Mouse (Mus musculus) cerebellum, adult 18-20 months (tissue): ENCODE measurements around the gene Anapc16.
A peak's percentile ranks its signal among the peaks of the same experiment; 100 is the strongest.
"Not testable (repeated sequence)": the region's sequence is repeated elsewhere in the genome, so short reads cannot be mapped to it uniquely, and the experiment has no call there.

Experiments used
- DNase-seq, 2 experiments: peaks; one replicate each; pipeline ENCODE4 v3.0.0; 2021

The Anapc16 gene

DNA sequence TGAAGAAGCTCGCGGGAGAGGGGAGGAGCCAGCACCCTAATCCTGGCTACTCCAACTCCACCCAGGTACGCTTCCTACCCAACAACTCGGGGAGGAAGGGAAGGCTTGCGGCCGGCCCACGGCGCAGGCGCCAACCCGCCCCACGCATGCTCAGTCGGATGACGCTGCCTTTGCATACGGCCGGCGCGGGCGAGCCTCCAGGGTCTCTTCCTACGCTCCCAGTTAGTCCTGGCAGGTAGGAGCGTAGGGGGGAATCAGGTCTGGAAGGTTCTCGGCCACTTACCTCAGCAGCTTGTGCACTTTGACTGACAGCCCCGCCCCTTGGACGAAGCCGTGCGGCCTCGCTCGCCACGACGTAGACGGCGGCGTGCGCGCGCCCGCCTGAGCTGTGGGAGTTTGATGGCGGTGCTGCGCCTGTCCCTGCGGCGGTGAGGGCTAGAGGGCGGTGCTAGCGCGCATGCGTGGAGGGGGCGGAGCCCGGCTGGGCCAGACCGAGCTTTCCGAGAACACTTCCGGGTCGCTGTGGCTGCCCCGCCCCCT, at the start of gene Anapc16, which contains the start of gene Ascc1:
TSS of gene Anapc16 (minus strand) at position 463 of the 540 bp plus-strand sequence.
TSS of gene Ascc1 (plus strand) at position 133 of the 540 bp plus-strand sequence.
- DNase-seq: peak; percentile 97 to 98

DNA sequence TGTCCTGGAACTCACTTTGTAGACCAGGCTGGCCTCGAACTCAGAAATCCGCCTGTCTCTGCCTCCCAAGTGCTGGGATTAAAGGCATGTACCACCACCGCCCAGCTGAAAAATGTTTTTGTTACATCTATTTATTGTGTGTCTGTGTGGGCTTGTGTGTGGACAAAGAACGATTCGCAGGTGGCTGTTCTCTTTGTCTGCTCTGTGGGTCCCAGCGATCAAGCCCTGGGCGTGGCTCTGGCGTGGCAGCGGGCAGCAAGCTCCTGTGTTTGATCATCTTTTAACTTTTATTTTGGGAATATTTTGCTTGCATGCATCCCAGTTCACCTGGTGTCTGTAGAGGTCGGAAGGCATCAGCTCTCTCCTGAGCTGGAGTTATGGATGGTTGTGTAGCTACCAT, 47.6 kb upstream of the Anapc16 start:
- no peak for DNase-seq

DNA sequence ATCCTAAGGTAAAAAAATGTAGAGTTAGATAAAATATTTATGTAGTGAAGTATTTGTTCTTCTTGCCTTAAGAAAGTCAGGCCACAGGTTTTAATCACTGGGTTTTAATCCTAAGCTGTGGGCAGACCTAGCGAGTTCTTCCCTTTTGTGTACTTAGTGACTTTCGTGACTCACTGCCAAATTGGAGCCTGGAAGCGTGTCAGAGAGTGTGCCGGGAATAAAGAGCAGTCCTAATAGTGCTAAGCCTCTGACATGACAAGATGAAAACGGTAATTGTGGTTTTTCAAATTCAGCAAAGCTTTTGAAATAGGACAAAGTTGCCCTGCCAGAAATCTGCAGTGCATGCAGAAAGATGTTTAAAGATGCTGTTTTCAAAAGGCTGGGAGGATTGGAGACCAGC, 43.8 kb upstream of the Anapc16 start:
- peak in 1 of 2 experiments; percentile 14 for DNase-seq

DNA sequence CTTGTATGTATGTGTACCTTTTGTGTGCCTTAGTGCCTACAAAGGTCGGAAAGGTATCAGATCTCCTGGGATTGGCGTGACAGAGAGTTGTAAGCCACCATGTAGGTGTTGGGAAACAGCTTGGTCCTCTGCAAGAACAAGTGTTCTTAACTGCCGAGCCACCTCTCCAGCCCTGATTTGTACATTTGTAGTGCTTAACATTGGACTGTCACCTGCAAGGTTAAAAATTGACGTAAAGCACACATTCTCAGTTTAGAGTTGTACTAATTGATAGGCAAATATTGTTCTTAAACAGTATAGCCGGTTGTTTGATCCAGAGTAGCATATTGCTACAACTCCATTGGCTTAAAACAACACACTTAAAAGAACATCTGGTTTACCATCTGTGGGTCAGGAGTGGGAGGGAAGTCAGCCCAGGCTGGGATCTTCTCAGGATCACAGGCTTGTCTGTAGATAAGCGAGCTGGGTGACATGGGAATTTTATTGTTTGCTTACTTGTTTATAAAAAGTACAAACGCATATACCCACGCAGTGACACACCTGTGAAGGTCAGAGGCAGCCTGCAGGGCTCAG, 39.5 kb upstream of the Anapc16 start:
- DNase-seq: no peak

DNA sequence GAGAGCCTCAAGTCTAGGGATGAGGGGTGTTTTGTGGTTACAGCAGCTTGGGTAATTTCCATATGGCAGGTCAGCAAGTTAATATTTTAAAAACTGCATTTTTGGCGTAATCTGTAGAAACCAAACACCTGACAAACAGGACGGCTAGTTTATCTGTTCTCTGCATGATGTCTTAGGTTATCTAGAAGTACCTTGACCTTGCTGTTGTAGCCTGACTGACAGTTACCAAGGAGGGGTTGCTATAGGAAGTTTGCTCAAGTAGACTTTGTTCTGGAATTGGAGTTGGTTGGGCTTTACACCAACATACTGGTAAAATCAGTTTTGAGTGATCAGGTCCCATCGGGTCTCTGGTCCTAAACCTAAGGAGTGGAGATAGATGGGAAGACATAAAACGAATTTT, 32.8 kb upstream of the Anapc16 start:
- no peak for DNase-seq

DNA sequence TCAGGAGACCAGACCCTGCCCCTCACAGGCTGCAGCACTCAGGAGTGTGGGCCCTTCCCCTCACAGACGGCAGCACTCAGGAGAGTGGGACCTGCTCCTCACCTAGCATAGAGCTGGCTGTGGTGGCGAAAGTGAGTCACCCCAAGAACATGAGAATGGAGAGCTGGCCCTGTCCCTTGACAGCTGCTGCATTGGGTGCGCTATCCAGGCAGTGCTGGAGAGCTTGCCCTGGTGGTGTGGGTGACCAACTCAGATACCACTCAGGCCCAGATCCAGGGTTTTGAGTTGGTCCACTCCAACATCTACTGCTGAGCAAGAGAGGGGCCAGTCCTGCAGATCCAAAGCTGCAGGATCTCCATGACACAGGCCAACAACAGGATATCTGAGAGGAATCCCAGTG, 31.7 kb upstream of the Anapc16 start:
- DNase-seq: no peak

DNA sequence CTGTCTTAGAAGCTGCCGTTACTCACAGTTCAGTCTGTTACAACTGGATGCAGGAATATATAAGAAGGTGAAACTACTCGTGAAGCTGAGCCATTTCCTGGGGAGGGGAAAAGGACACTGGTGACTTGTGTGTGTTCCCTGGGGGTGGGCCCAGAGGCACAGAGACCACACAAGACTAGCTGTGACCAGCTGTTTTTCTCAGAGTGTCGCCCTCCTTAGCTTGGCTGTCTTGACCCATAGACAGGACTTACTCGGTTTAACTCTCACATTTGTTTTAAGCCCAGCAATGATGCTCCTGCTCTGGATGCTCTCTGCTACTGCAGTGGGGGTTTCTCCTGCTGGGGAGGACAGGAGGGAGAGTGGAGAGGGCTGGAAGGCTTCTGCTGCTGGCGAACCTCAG, 30.1 kb upstream of the Anapc16 start:
- no peak for DNase-seq

DNA sequence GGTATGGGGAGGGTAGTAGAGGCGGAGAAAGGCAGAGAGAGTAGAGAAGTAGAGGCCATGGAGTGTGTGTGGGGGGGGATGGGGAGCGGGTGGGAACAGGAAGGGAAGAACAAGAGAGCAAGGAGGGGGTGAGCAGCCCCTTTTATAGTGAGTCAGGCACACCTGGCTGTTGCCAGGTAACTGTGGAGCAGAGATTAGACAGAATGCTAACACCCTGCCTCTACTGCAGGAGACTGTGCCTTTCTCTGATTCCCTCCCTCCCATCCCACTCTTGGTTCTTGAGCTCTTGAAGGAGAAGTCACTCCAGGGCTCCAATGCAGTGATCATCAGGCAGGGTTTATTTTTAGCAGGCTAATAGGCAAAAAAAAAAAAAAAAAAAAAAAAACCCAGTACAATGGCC, 29.7 kb upstream of the Anapc16 start:
- no peak for DNase-seq

DNA sequence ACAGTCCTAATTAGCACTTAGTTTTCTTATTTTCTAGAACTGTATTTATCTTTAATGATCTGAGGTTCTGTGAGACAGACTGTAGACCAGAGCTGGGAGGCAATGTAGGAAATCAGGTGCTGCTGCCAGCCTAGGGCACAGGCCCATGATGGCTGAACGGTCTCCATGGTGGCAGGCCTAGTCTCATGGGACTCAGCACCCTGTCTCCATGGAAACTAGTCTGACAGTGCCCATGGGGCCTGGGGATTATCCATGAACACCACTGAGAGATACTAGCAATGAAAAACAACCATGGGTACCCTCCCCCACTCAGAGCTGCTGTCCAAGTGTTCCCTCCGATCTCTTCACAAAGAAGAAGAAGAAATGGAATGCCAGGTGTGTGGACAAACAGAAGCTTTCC, 29.1 kb upstream of the Anapc16 start:
- no peak for DNase-seq

DNA sequence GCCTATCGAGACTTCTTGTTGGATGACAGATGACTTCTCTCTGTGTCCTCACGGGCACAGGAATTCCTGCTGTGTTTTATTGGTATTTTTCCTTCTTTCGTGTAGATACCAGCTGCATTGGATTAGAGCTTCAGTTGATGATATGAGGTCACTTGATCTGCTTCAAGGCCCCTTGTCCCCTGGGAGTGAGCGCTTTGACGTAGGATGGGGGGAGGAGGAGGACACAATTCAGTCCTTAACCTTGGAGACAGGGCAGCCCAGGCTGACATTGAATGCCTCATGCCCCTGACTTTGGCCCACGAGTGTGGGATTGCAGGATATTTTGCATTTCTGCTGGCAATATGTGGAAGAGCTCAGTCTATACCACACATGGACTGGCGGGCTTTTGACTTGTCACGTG, 28.6 kb upstream of the Anapc16 start:
- no peak for DNase-seq

DNA sequence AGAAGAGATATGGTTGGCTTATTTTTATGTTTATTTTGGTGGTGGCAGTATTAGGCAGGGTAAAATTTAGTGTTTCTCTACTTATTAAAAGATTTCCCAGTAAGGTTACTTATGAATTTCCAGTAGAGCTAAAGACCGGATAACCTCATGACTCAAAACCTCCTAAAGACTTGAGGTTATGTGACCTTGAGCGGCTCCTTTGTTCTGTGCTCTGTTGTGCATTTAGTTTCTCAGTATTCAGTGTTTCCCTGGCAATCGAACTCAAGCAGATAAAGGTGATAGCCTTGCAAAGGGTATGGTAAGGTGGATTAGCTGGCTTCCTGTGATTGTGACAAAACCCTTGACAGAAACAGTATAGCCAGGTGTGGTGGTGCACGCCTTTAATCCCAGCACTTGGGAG, 26.5 kb upstream of the Anapc16 start:
- DNase-seq: no peak

DNA sequence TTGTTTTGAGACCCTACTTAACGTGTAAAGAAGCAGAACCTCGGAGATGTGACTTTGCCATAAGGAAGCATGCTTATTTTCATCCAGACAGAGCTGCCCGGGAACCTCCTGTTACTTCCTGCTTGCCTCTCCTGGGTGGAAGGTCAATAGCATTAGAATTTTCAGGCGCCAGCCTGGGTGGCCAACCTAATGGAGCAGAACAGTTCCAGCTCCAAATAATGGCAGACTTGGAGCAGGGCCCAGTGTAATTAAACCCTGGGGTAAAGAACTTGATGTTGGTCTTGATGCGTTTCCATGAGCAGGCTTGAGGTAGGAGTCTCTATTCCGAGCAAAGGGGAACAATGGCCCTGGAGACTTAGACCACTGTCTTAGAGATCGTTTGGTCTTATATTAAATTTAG, 26.0 kb upstream of the Anapc16 start:
- DNase-seq: no peak

DNA sequence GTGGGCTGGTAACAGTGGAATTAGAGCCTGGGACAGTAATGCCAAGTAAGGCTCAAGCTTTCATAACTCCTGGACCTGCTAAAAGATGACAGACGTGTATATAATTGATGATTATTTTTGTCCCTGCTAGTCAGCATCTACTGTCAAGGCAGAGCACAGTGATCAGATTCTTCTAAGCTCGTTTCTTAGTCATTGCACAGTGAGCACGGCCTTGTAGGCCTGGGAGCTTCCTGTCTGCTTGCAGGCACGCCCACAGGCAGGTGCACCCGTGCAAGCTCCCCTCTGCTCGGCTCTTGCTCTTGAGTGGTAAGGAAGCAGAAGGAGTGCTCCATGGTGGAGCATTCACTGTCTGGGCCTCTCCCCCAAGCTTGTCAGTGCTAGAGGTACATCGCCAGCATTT, 25.2 kb upstream of the Anapc16 start:
- DNase-seq: no peak

DNA sequence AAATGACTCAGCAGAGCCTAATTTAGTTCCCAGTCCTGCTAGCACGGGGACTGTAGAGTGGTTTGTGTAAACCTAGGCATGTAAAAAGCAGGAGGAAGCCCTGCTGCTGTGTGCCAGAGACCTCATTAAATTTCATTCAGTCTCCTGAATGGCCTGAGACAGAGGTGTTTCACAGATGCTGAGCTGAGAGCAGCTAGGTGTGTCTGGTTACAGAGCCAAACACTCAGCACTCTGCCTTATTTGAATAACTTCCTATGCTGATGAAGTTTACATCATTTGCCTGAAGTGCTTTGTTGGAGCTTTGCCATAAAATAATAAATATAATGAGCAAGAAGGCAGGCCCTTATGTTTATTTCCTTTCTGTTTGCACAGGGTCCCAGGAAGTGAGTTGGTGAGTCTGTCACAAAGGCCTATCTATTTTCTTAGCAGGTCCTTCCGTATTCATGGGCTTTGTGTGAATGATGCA, 24.7 kb upstream of the Anapc16 start:
- no peak for DNase-seq

DNA sequence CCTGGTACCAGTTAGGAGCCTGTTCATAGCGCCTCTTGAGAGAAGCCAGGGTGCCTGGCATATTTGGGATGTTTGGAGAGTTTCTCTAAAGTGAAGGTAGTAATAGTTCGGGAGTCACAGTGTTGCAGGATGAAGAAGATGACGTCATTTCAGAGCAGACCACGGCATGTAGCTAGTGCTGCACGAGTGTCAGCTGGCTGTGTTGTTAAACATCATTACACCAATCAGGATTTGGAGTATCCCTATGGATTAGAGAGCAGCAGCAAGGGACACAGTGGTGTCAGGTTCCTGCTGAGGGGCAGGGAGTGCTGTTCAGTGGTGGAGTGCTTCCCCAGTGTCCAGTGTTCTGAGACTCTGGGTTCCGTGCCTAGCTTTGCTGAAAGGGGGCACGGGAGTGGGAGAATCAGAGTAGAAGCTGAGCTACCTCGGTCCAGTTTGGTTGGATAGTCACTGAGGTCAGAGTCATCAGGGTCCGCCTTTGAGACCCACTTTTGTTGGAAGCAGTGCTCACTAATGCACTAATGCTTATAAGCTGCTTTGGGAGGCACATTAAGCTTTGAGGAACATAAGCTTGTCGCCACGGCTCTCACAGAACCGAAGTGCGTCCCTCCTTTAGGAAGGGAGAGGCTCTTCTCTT, 23.9 kb upstream of the Anapc16 start:
- no peak for DNase-seq

DNA sequence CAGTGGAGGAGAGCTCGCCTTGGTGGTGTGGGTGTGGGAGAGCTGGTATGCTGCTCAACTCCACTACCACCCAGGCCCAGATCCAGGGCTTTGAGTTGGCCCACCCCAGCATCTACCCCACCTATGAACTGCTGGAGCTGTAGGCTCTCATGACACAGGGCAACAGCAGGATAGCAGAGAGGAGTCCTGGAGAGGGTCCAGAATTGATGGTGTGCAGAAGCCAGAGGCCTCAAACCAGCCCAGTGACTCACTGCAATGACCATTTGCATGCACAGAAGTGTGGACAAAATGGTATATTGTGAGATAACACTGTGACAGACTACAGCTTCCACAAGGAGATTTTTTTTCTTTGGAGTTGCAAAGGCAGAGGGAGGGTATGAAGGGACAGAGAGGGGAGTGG, 20.8 kb upstream of the Anapc16 start:
- DNase-seq: no peak

DNA sequence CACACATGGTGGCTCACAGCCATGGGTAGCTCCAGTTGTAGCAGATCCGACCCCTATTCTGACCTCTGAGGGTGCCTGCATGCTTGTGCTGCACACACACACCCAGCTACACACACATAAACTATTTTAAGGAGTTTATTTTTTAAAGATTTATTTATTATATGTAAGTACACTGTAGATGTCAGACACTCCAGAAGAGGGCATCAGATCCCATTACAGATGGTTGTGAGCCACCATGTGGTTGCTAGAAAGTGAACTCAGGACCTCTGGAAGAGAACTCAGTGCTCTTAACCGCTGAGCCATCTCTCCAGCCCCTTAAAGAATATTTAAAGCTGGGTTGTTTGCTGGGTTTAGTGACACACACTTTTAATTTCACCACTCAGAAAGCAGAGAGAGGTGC, 16.4 kb upstream of the Anapc16 start:
- no peak for DNase-seq

DNA sequence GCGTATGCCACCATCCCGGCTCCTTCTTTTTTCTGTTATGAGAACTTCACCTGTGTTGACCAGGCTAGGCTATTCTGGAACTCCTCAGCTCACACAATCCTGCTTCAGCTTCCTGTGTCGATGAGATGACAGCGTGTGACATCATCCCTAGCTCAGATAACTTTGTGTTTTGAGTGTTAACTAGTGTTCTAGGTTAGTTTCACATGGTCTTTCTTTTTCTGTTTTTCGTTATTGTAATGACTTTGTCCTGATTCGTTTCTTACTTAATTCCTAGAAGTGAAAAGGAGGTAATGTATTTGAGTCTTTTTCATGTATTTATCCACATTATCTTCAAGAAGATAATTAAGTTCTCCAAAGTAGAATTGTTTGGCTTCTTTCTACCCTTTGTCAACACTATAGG, 13.3 kb upstream of the Anapc16 start:
- DNase-seq: no peak

DNA sequence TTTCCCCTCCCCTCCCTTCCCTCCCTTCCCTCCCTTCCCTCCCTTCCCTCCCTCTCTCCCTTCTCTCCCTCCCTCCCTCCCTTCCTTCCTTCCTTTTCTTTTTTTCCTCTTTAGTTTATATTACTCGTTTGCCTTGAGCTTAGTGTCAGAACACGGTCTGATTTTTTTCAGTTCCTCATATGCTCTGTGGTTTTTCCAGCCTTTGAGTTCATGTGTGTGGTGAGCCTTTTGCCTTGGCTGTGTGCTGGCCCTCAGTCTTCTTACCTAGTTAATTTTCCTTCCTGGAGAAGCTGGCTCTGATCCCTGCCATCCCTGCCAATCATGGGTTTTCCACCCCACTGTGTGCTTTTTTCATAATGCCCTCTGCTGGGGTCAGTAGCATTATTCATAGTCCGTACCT, 6.2 kb upstream of the Anapc16 start:
- DNase-seq: no peak

DNA sequence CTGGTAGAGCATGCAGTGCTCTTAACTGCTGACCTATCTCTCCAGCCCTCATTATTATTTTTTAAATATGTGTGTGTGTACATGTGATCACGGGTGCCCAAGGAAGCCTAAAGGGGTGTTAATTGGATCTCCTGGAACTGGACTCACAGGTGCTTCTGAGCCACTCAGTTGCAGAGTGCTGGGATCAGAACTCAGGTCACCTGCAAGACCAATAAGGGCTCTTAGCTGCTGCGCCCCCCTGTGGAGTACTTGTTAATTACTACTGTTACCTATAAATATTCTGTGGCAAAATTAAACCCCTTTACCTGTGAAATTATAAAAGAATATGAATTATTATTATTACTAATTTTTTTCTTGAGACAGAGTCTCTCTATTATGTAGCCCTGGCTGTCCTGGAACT, 2.3 kb upstream of the Anapc16 start:
- peak; percentile 25 to 43 for DNase-seq

DNA sequence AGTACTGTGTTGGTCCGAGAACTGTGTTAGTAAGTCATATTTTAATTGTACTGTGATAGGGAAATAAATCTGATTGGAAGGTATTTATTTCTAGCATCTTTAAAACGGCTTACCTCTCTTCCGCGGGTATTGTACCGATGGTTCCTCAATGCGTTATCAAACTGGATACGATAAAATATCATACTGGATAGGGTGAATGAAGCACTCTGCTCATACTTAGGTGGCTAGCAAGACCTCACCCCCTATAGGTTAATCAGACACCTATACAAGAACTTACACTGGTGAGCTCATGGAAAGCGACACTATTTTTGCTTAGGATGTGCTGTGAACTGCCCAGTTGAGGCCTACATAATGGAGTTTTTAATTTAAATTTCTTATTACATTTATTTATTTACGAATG, 912 bp upstream of the Anapc16 start:
- DNase-seq: no peak

DNA sequence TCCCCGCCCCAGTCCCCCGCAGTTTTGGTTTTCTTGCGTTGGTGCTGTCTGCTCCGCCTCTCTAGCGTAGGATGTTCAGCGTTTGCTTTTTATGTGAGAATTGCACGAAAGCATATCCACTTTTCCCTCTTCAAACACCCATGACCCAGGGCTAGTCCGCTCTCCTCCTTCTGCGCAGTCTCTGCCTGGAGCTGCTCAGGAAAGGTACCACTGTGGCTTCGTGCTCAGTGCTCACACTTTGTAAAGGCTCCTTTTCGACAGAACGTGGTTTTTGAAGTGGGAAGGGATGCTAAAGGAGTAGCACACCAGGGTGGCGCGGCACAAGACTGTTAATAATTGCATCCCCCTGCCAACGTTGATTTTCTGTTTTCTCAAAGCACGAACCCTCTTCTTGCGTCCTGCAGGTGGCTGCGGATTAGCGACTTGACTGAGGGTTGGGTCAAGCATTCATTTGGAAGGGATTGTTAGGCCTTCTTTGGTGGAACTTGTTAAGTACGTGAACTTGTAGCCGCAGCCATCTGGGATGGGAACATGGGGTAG, 348 bp upstream of the Anapc16 start:
- DNase-seq: no peak

DNA sequence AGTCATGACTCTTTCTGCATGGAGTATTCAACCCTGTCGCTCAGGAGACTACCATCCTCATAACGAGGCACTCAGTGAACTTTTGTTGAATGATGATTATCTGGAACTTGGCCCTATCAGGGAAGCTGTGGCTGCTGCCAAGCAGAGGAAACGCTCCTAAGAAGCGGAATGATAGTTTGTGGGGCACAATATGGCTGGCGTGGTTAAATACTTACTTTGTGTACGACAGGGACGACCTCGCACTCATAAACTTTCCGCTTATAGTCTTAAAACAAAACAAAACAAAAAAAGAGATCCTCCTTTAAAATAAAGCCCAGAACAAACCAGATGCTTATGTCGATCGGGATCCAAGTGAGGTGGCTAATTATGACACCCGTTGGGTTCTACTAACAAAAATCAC, 732 bp downstream of the Anapc16 start:
- DNase-seq: peak in 1 of 2 experiments; percentile 16

DNA sequence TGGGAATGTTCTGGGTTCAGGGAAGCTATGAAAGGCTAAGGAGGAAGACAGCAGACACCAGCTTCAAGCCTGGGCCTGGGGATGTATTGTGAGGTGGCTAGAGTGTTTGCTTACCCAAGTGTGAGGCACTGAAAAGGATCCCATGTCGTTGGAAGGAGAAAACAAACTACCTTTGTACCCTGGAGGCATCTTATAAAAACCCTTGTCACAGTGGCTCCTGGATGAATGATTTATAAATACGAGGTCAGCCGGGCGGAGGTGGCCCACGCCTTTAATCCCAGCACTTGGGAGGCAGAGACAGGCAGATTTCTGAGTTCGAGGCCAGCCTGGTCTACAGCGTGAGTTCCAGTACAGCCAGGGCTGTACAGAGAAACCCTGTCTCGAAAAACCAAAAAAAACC, 1.3 kb downstream of the Anapc16 start:
- DNase-seq: not testable (repeated sequence)
